Mouse (Mus musculus) cerebellum, adult 2 months (tissue): ENCODE results near the gene Tmem190.

ENCODE experiments used
- CTCF ChIP-seq: fragments of 200-500 bp; IDR thresholded peaks from 2 replicates; pipeline ENCODE4 v1.5.1; 2011; ENCODE audit warnings: low read depth, mild to moderate bottlenecking, control low read depth, low read length, moderate library complexity, borderline replicate concordance; ENCODE audit not compliant: insufficient read depth
- POLR2A ChIP-seq: fragments of 200-500 bp; IDR thresholded peaks from 2 replicates; pipeline ENCODE4 v1.6.1; 2011; ENCODE audit warnings: low read length, control low read depth, borderline replicate concordance; ENCODE audit not compliant: insufficient read depth

GRCm38 (mm10) chr7:4742482-4742819 lies 40.3 kb upstream of the Tmem190 start:
- TF ChIP-seq CTCF (no peak), POLR2A (no peak)
